20 mouse cellular contexts compared by ENCODE assay signal in genomic region chr19:56535765-56536164, GRCm38 (mm10). TPM values are rescaled to one million over a fixed set of nuclear protein-coding genes. Genes with fewer than 3 reads are reported as not detected.
DNase-seq lines count a peak whose midpoint lies in the region; ATAC-seq and TF ChIP-seq lines count a peak whose summit lies in the region.
"Had no signal": no experiment of that assay in that cellular context is flagged by ENCODE, and none has a peak within 500 bp of the region (broad histone marks: within the 10 kb centered on the region; RNA-seq: fewer than 3 reads in every experiment).

No protein-coding gene starts in this region.

- H3K9ac ChIP-seq in liver, postnatal 0 days (replicated peaks): no peak overlapping the region
- no peak overlapping the region for H3K9ac ChIP-seq in liver, embryonic 12.5 days
- H3K9ac ChIP-seq: forebrain, embryonic 13.5 days; forebrain, postnatal 0 days; hindbrain, embryonic 12.5 days had no signal

- H3K4me2 ChIP-seq in liver, postnatal 0 days (ENCODE audit: low read depth, low read length): no peak overlapping the region
- H3K4me2 ChIP-seq in liver, embryonic 12.5 days: no peak overlapping the region
- H3K4me2 ChIP-seq: forebrain, embryonic 13.5 days; hindbrain, embryonic 12.5 days had no signal

- no peak for ATAC-seq in liver, postnatal 0 days
- no peak for ATAC-seq in liver, embryonic 12.5 days
- ATAC-seq in monocyte, adult 5-6 weeks (replicated peaks; ENCODE audit: insufficient number of reproducible peaks, low FRiP score, low TSS enrichment, poor library complexity, severe bottlenecking): peak; percentile 85
- ATAC-seq: CD4-positive, CD25-positive, alpha-beta regulatory T cell, adult 4 months; forebrain, embryonic 13.5 days; forebrain, postnatal 0 days; hindbrain, embryonic 16.5 days had no signal

- H3K27ac ChIP-seq in liver, postnatal 0 days (ENCODE audit: low read depth): 0 out of 2 replicates have a peak overlapping the region, but pooled peaks have one; percentile 78
- no peak overlapping the region for H3K27ac ChIP-seq in liver, embryonic 12.5 days
- H3K27ac ChIP-seq: embryonic facial prominence, embryonic 10.5 days; forebrain, embryonic 13.5 days; heart, embryonic 10.5 days; hindbrain, embryonic 12.5 days had no signal

- peaks cover 19% of the 10 kb centered on the region for H3K4me1 ChIP-seq in liver, postnatal 0 days (ENCODE audit: insufficient read depth)
- no peaks in the 10 kb centered on the region for H3K4me1 ChIP-seq in liver, embryonic 12.5 days
- H3K4me1 ChIP-seq: forebrain, embryonic 13.5 days; hindbrain, embryonic 12.5 days had no signal

- H3K36me3 ChIP-seq in liver, postnatal 0 days (replicated peaks; ENCODE audit: insufficient read depth, low read length): peaks cover 34% of the 10 kb centered on the region
- peaks cover 74% of the 10 kb centered on the region for H3K36me3 ChIP-seq in liver, embryonic 12.5 days

- no peak for TF ChIP-seq CTCF in liver, postnatal 0 days (IDR thresholded peaks at IDR 0.05; ENCODE audit: low read depth)

- no peaks in the 10 kb centered on the region for H3K27me3 ChIP-seq in liver, postnatal 0 days (ENCODE audit: insufficient read depth, low read length)
- H3K27me3 ChIP-seq in liver, embryonic 12.5 days (replicated peaks): no peaks in the 10 kb centered on the region
- H3K27me3 ChIP-seq: forebrain, embryonic 13.5 days; hindbrain, embryonic 12.5 days had no signal

- no peak overlapping the region for H3K4me3 ChIP-seq in liver, postnatal 0 days (ENCODE audit: low read depth, low read length)
- H3K4me3 ChIP-seq in liver, embryonic 12.5 days: no peak overlapping the region
- H3K4me3 ChIP-seq: embryonic facial prominence, embryonic 10.5 days; forebrain, embryonic 13.5 days; heart, embryonic 10.5 days; hindbrain, embryonic 12.5 days had no signal

- WGBS in liver, postnatal 0 days (ENCODE audit: insufficient replicate concordance): 83% methylated on average over 9 of the region's 9 CpGs
- 79% methylated on average over 9 of the region's 9 CpGs for WGBS in liver, embryonic 12.5 days (ENCODE audit: insufficient replicate concordance)

- no peaks in the 10 kb centered on the region for H3K9me3 ChIP-seq in liver, postnatal 0 days (ENCODE audit: low read length)
- H3K9me3 ChIP-seq in liver, embryonic 12.5 days (replicated peaks): no peaks in the 10 kb centered on the region
- H3K9me3 ChIP-seq: embryonic facial prominence, embryonic 10.5 days; forebrain, embryonic 13.5 days; heart, embryonic 10.5 days; hindbrain, embryonic 12.5 days had no signal

- no peak for TF ChIP-seq EP300 in liver, postnatal 0 days (IDR thresholded peaks at IDR 0.05; ENCODE audit: low read depth)

- peak; percentile 68 for DNase-seq in heart, adult 11 months
- no peak for DNase-seq in heart, adult 18-20 months
- DNase-seq in liver, postnatal 0 days: no peak
- peak; percentile 50 for DNase-seq in ZHBTc4 (ENCODE audit: low read depth, low spot score)
- DNase-seq in ovary, adult 18-20 months (ENCODE audit: low spot score): no peak
- no peak for DNase-seq in c-Kit-positive CD71-positive TER-119-positive erythroid progenitor cells, embryonic 14.5 days (ENCODE audit: low spot score)
- DNase-seq: cerebellum, adult 18-20 months; cerebellum, adult 9-11 months; cerebellum, postnatal 36 days; forebrain, postnatal 0 days; gastrocnemius, postnatal 14 days; heart, postnatal 4 days had no signal

RNA-seq across cellular contexts. Expression of gene Dclre1a, which starts 12.3 kb away (rescaled TPM):
- 10 to 100 TPM in 1 of 2 experiments, 1 to 10 TPM in 1; 8.3 to 10.1 TPM for total RNA-seq in heart, adult 18-20 months (2021)
- polyA plus RNA-seq in liver, postnatal 0 days (2015; fragmentation: Nextera tagmentation; extraction: Ambion mirVana): 12.1 and 14.8 TPM in 2 replicates
- polyA plus RNA-seq in liver, embryonic 12.5 days (2016; fragmentation: Nextera tagmentation; extraction: Ambion mirVana): 18.9 and 19.3 TPM in 2 replicates
- 6.1 to 14.0 TPM (median 8.7 TPM) in 3 replicates for total RNA-seq in monocyte, adult 5-6 weeks (2017)

RNA-seq across cellular contexts. Expression of gene Nhlrc2, which starts 12.3 kb away (rescaled TPM):
- 10 to 100 TPM; 23.6 to 26.1 TPM for total RNA-seq in heart, adult 18-20 months (2021)
- polyA plus RNA-seq in liver, postnatal 0 days (2015; fragmentation: Nextera tagmentation; extraction: Ambion mirVana): 6.5 and 6.6 TPM in 2 replicates
- 11.1 and 12.0 TPM in 2 replicates for polyA plus RNA-seq in liver, embryonic 12.5 days (2016; fragmentation: Nextera tagmentation; extraction: Ambion mirVana)
- 20.5 to 39.8 TPM (median 25.3 TPM) in 3 replicates for total RNA-seq in monocyte, adult 5-6 weeks (2017)

Comparison
In these comparisons a context has a peak if more than half of its experiments do, and no peak if none do; other contexts are left out.
1. DNase-seq: peak in heart, adult 11 months (single experiment) and ZHBTc4 (single experiment); none in heart, adult 18-20 months (0 of 2), liver, postnatal 0 days (single experiment), ovary, adult 18-20 months (single experiment) and c-Kit-positive CD71-positive TER-119-positive erythroid progenitor cells, embryonic 14.5 days (single experiment).